ENCODE assay signal across 25 mouse cellular contexts in the genomic region with DNA sequence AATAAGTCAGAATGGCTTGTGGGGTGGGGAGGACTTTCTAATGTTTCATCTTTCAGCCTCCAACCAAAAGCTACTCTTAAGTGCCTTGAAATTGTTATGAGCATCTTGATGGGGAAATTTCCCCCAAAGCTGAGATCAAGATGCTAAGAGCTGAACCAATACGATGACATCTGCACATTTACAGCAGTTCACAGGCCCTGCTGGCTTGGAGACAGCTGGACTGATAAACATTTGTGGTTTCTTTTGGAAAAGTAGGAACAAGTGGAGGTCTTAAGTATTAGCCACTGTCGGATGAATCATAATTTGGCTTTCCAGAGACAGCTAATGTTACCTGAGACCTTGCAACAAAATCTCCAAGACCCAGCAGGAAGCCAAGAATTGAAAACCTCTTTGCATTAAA.
"Had no signal": no experiment of that assay in that cellular context is flagged by ENCODE, and none has a peak within 500 bp of the region (broad histone marks: within the 10 kb centered on the region; RNA-seq: fewer than 3 reads in every experiment).

No protein-coding gene starts in this region.

- H3K27ac ChIP-seq: gastrocnemius, adult 2 months; heart, embryonic 10.5 days; hindbrain, embryonic 10.5 days; hindbrain, embryonic 12.5 days; hindbrain, embryonic 14.5 days; intestine, embryonic 15.5 days; layer of hippocampus, adult 2 months; limb, embryonic 13.5 days; limb, embryonic 15.5 days; liver, embryonic 12.5 days had no signal

- H3K4me1 ChIP-seq: heart, embryonic 10.5 days; intestine, embryonic 15.5 days; limb, embryonic 13.5 days; limb, embryonic 15.5 days; liver, embryonic 12.5 days had no signal

- H3K27me3 ChIP-seq: hindbrain, embryonic 12.5 days; intestine, embryonic 15.5 days; limb, embryonic 13.5 days; limb, embryonic 15.5 days; liver, embryonic 12.5 days had no signal

- DNase-seq: gastrocnemius, adult 2 months; gastrocnemius, postnatal 10 days; gastrocnemius, postnatal 25 days; heart, adult 18-20 months; heart, postnatal 10 days; heart, postnatal 4 days; kidney, adult 18-20 months; kidney, adult 8-10 months; kidney, postnatal 10 days; kidney, postnatal 25 days; kidney, postnatal 4 days; left cerebral cortex, postnatal 4 days had no signal

- H3K9ac ChIP-seq: heart, embryonic 12.5 days; hindbrain, embryonic 12.5 days; hindbrain, embryonic 14.5 days; intestine, embryonic 15.5 days; limb, embryonic 13.5 days; limb, embryonic 15.5 days; liver, embryonic 12.5 days had no signal

- H3K4me2 ChIP-seq: heart, embryonic 12.5 days; hindbrain, embryonic 12.5 days; hindbrain, embryonic 14.5 days; intestine, embryonic 15.5 days; limb, embryonic 13.5 days; limb, embryonic 15.5 days; liver, embryonic 12.5 days had no signal

- H3K9me3 ChIP-seq: heart, embryonic 10.5 days; heart, embryonic 12.5 days; hindbrain, embryonic 10.5 days; hindbrain, embryonic 12.5 days; intestine, embryonic 15.5 days; limb, embryonic 13.5 days; limb, embryonic 15.5 days; liver, embryonic 12.5 days had no signal

- ATAC-seq: hindbrain, embryonic 16.5 days; inflammation-experienced regulatory T-cells, adult 6 months; intestine, embryonic 15.5 days; intestine, postnatal 0 days; liver, embryonic 12.5 days had no signal

- H3K4me3 ChIP-seq: gastrocnemius, adult 2 months; heart, embryonic 10.5 days; heart, embryonic 12.5 days; hindbrain, embryonic 10.5 days; hindbrain, embryonic 12.5 days; intestine, embryonic 15.5 days; layer of hippocampus, adult 2 months; limb, embryonic 13.5 days; limb, embryonic 15.5 days; liver, embryonic 12.5 days had no signal

- H3K36me3 ChIP-seq: heart, embryonic 10.5 days; heart, embryonic 12.5 days; hindbrain, embryonic 10.5 days; hindbrain, embryonic 12.5 days; intestine, embryonic 15.5 days; limb, embryonic 13.5 days; limb, embryonic 15.5 days; liver, embryonic 12.5 days had no signal
